Mouse (Mus musculus) stomach, embryonic 14.5 days (tissue): ENCODE results near the gene Sema6c. TPM values are rescaled to one million over a fixed set of nuclear protein-coding genes. Genes with fewer than 3 reads are reported as not detected.
A peak's percentile ranks its signal among the peaks of the same experiment; 100 is the strongest.

Source experiments
- ATAC-seq: fragments of 200-750 bp; cut with Nextera tagmentation; 2 replicates; pipeline ENCODE4 v1.8.0; 2017; ENCODE audit warnings: low read depth, moderate TSS enrichment; ENCODE audit not compliant: insufficient number of reproducible peaks, insufficient read depth, low FRiP score
- H3K27ac ChIP-seq: fragments of 300-500 bp; sonication (generic); 2 replicates; pipeline ENCODE4 v1.5.1; 2014; ENCODE audit warnings: mild to moderate bottlenecking, low read length, moderate library complexity, mixed read lengths
- H3K27me3 ChIP-seq: fragments of 300-500 bp; sonication (generic); 2 replicates; pipeline ENCODE4 v1.6.1; 2014; ENCODE audit warnings: low read length, control low read depth, mixed read lengths; ENCODE audit not compliant: control insufficient read depth, insufficient read depth
- H3K36me3 ChIP-seq: fragments of 300-500 bp; sonication (generic); 2 replicates; pipeline ENCODE4 v1.6.1; 2014; ENCODE audit warnings: mild to moderate bottlenecking, control low read depth, low read length, moderate library complexity, mixed read lengths; ENCODE audit not compliant: control insufficient read depth, insufficient read depth
- H3K4me1 ChIP-seq: fragments of 300-500 bp; sonication (generic); 2 replicates; pipeline ENCODE4 v1.6.1; 2014; ENCODE audit warnings: low read length, control low read depth, mixed read lengths; ENCODE audit not compliant: control insufficient read depth, insufficient read depth
- H3K4me2 ChIP-seq: fragments of 300-500 bp; sonication (generic); replicated peaks from 2 replicates; pipeline ENCODE4 v1.6.1; 2014; ENCODE audit warnings: low read depth, low read length, control low read depth
- H3K4me3 ChIP-seq: fragments of 300-500 bp; sonication (generic); 2 replicates; pipeline ENCODE4 v1.5.1; 2014; ENCODE audit warnings: low read depth, low read length, control low read depth
- H3K9ac ChIP-seq: fragments of 300-500 bp; sonication (generic); replicated peaks from 2 replicates; pipeline ENCODE4 v1.6.1; 2014; ENCODE audit warnings: low read depth, mild to moderate bottlenecking, control low read depth, low read length, moderate library complexity, mixed read lengths
- H3K9me3 ChIP-seq: fragments of 300-500 bp; sonication (generic); 2 replicates; pipeline ENCODE4 v1.6.1; 2016; ENCODE audit warnings: low read depth, low read length, control low read depth; ENCODE audit not compliant: control insufficient read depth
- WGBS: fragments of 180-500 bp; shearing (Covaris S2); extraction: QIAGEN DNeasy Blood & Tissue Kit; methylation state at CpG from one replicate; pipeline ENCODE4 v1.1.7; 2014; 5-methylcytosine and 5-hydroxymethylcytosine counted together
- polyA plus RNA-seq: library from polyadenylated mRNA; unstranded; fragments of >200 nt; fragmentation: Nextera tagmentation; extraction: Ambion mirVana; gene quantifications from 2 replicates; pipeline ENCODE4 v1.2.1, GENCODE M21; 2014

Sema6c gene
- polyA plus RNA-seq, 1 experiment from 2014 or later: 5.8 TPM

DNA sequence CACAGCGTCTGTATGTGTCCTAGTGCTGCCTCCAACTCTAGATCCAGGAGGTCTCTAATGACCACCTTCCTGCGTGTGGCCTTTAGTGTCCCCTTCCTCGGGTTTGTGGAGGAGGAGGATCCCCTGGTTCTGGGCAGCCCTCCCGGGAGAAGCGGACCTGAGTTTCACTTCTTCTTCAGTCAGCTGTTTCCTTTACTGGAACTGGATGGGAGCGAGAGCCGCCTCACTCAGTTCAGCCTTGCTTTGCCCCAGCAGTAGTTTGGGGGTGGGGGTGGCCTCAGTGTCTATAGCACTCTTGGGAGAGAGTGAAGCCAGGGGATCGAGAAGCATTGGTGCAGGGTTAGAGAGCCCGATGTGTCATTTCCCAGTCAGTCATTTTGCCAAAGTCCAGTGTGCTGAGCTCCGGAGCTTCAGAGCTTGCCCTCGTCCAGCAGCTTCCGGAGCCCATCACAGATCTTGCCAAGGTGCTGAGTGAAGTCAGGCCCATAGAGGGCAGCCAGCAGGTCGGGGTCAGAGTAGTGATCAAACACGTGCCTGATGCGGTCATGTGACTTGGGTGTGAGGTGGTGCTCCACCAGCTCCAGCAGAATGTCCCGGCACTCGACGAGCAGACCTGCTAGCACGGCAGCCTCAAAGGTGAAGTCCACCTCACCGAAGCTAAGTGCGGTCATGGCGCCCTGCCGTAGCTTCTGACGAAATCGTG, 20.5 kb upstream of the Sema6c start:
- 0 out of 2 replicates have a peak, but pooled peaks cover 8% of the 10 kb centered on the region for H3K4me1 ChIP-seq
- peaks cover 5% of the 10 kb centered on the region; the same call in 1 of the 2 replicates for H3K36me3 ChIP-seq
- H3K9me3 ChIP-seq: no peaks in the 10 kb centered on the region
- no peaks in the 10 kb centered on the region for H3K27me3 ChIP-seq
- WGBS: 70% methylated on average over 25 of the region's 25 CpGs
- H3K27ac ChIP-seq: no peak overlapping the region
- H3K4me3 ChIP-seq: no peak overlapping the region
- H3K9ac ChIP-seq: no peak overlapping the region
- no peak for ATAC-seq
- H3K4me2 ChIP-seq: no peak overlapping the region

DNA sequence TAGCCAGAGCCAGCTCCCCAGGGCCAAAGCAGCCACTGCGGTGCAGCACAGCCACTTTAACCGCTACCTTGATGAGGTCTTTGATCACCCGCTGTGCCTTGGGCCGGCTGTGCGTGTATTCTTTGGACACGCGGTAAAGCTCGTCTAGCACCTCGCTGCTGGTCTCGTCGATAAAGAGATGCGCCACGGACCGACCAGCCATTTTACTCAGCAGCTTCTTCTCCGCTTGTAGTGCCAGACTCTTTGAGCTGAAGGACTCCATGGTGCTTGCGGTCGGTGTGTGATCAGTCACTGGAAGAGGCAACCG, 20.0 kb upstream of the Sema6c start:
- no peaks in the 10 kb centered on the region for H3K9me3 ChIP-seq
- no peak for ATAC-seq
- H3K4me2 ChIP-seq: no peak overlapping the region
- H3K36me3 ChIP-seq: peaks cover 5% of the 10 kb centered on the region; the same call in 1 of the 2 replicates
- H3K9ac ChIP-seq: no peak overlapping the region
- H3K27me3 ChIP-seq: no peaks in the 10 kb centered on the region
- no peak overlapping the region for H3K27ac ChIP-seq
- H3K4me1 ChIP-seq: 0 out of 2 replicates have a peak, but pooled peaks cover 3% of the 10 kb centered on the region
- H3K4me3 ChIP-seq: no peak overlapping the region
- WGBS: 68% methylated on average over 18 of the region's 18 CpGs

DNA sequence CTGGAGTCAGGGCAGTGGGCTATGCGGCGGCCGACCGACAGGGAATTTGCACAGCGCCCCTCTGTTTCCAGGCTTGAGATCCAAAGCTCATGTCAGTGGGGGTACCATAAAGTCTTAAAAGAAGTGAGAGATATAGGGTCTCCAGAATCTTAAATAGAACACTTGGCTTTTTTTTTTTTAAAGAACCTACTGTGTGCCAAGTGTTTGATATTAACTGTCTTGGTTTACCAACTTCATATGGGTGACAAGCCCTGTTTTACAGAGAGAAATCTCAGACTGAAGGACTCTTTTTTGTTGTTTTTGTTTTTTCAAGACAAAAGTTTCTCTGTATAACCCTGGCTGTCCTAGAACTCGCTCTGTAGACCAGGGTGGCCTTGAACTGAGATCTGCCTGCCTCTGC, 19.5 kb upstream of the Sema6c start:
- Histone ChIP-seq H3K9me3 (no peaks in the 10 kb centered on the region), H3K36me3 (peaks cover 5% of the 10 kb centered on the region; the same call in 1 of the 2 replicates), H3K9ac (no peak overlapping the region), H3K27me3 (no peaks in the 10 kb centered on the region), H3K4me3 (no peak overlapping the region), H3K4me2 (no peak overlapping the region), H3K27ac (no peak overlapping the region), H3K4me1 (no peaks in the 10 kb centered on the region)
- 93% methylated on average over 6 of the region's 6 CpGs for WGBS
- no peak for ATAC-seq

- WGBS: 91% methylated on average over 9 of the region's 9 CpGs
- no peaks in the 10 kb centered on the region for H3K9me3 ChIP-seq
- no peak overlapping the region for H3K4me2 ChIP-seq
- H3K4me1 ChIP-seq: no peaks in the 10 kb centered on the region
- no peak overlapping the region for H3K4me3 ChIP-seq
- no peak for ATAC-seq
- H3K9ac ChIP-seq: no peak overlapping the region
- H3K36me3 ChIP-seq: peaks cover 5% of the 10 kb centered on the region; the same call in 1 of the 2 replicates
- no peak overlapping the region for H3K27ac ChIP-seq
- no peaks in the 10 kb centered on the region for H3K27me3 ChIP-seq
These were observed 18.8 kb upstream of the Sema6c start for GRCm38 (mm10) chr3:95141474-95141873.

DNA sequence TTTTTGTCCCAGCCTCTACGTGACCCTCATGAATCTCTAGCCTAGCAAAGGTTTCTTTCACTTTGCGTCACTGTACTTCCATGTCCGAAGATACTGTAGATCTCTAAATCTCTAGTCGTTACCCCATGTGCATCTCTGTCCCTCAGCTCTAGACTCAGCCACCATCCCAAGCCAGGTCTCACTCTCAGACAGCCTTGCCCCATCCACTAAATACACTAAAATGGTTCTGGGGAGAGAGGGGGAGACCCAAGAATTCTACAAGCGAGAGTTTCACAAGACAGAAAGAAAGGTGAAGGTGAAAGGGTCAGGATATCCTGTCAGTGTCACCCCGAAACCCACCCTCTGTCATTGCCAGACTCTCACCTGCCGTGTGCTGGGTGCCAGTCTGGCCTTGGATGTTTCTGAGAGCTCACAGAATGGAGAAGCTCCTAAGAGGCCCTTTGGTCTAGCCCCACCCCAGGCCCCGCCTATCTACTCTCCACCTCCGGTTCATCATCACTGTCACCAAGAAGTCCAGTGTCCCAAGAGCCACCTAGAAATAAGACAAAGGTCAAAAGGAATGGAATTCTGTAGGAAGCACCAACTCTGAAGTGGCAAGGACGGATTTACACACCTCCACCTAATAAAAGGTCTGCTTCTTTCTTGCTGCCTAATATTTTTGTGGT, 18.2 kb upstream of the Sema6c start, which contains the start of gene Tnfaip8l2:
Gene Tnfaip8l2, minus strand, starts transcription at position 409 of the 665 bp plus-strand sequence.
- no peaks in the 10 kb centered on the region for H3K27me3 ChIP-seq
- WGBS: 82% methylated on average over 10 of the region's 10 CpGs
- ATAC-seq: no peak
- H3K4me1 ChIP-seq: no peaks in the 10 kb centered on the region
- peaks cover 5% of the 10 kb centered on the region; the same call in 1 of the 2 replicates for H3K36me3 ChIP-seq
- no peak within 1 kb of the TSS for H3K4me2 ChIP-seq
- H3K4me3 ChIP-seq: no peak within 1 kb of the TSS
- H3K9ac ChIP-seq: no peak within 1 kb of the TSS
- no peak within 1 kb of the TSS for H3K27ac ChIP-seq
- no peaks in the 10 kb centered on the region for H3K9me3 ChIP-seq

- H3K4me1 ChIP-seq: no peaks in the 10 kb centered on the region
- H3K9me3 ChIP-seq: no peaks in the 10 kb centered on the region
- no peak overlapping the region for H3K9ac ChIP-seq
- WGBS: 7% methylated on average over 5 of the region's 5 CpGs
- H3K36me3 ChIP-seq: peaks cover 5% of the 10 kb centered on the region; the same call in 1 of the 2 replicates
- no peaks in the 10 kb centered on the region for H3K27me3 ChIP-seq
- no peak overlapping the region for H3K4me2 ChIP-seq
- H3K27ac ChIP-seq: no peak overlapping the region
- H3K4me3 ChIP-seq: no peak overlapping the region
- peak; percentile 66; the same call in 1 of the 2 replicates for ATAC-seq
These were observed 17.6 kb upstream of the Sema6c start for GRCm38 (mm10) chr3:95142617-95143011.

DNA sequence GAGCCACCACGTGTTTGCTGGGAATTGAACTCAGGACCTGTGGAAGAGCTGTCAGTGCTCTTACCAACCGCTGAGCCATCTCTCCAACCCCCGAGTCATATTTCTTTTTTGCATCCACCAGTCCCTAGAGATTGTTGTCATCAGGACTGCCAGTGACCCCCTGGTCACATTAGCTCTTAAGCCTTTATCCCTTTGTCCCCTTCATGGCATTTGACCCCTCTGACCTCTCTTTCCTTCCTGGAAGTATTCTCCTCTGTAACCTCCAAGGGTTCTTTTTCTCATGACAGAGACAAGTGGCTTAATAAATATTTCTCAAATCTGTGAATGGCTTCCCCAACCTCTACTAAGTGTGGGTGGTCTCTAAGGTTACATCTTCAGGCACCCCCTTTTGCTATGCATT, 12.3 kb upstream of the Sema6c start:
- no peak for ATAC-seq
- no peak overlapping the region for H3K4me3 ChIP-seq
- no peaks in the 10 kb centered on the region for H3K27me3 ChIP-seq
- no peak overlapping the region for H3K9ac ChIP-seq
- no peaks in the 10 kb centered on the region for H3K4me1 ChIP-seq
- WGBS: 49% methylated on average over 3 of the region's 3 CpGs
- H3K36me3 ChIP-seq: no peaks in the 10 kb centered on the region
- H3K9me3 ChIP-seq: no peaks in the 10 kb centered on the region
- no peak overlapping the region for H3K27ac ChIP-seq
- no peak overlapping the region for H3K4me2 ChIP-seq

GRCm38 (mm10) chr3:95153874-95154273, 6.4 kb upstream of the Sema6c start:
- H3K9ac ChIP-seq: no peak overlapping the region
- H3K9me3 ChIP-seq: no peaks in the 10 kb centered on the region
- no peak overlapping the region for H3K4me2 ChIP-seq
- no peak overlapping the region for H3K4me3 ChIP-seq
- H3K36me3 ChIP-seq: no peaks in the 10 kb centered on the region
- H3K27me3 ChIP-seq: no peaks in the 10 kb centered on the region
- ATAC-seq: no peak
- H3K4me1 ChIP-seq: no peaks in the 10 kb centered on the region
- H3K27ac ChIP-seq: no peak overlapping the region
- WGBS: 53% methylated on average over 4 of the region's 4 CpGs
